Mouse (Mus musculus): ENCODE data around the gene Grhl1.

DNA sequence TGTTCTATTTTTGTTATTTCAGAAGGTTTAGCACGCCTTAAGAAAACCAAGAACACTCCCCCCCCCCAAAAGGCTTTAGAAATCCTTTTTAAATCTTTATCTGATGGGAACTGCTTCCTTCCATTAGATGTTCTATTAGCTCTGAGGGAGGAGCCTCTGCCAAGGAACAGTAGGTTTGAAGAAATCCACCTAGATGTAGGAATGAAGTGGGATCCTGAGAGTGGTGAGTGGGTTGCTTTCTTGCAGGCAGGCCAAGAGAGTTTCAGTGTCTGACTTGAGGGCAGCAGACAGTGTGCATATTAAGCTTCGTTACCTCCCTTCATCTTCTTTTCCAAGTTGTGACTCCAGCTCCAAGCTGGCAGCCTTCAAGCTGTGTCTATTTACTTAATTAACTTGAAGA is 34.9 kb upstream of the Grhl1 start:
- TF ChIP-seq CTCF (IDR thresholded peaks at IDR 0.05; ENCODE audit: low read depth), result no peak
- no peak for TF ChIP-seq EP300 (IDR thresholded peaks at IDR 0.05; ENCODE audit: low read depth)
